Mouse (Mus musculus): ENCODE measurements at regions not wholly inside any gene's neighbourhood (a gene's known extent, or its start where the extent isn't known, plus 50 kb on each side); places are given as distances from the start of the nearest gene placed in this dataset.

GRCm38 (mm10) chr5:43357100-43357680 lies 124.2 kb downstream of the Cpeb2 start:
- dilution Hi-C loops (cut with MboI; ENCODE audit: extremely low pct_ligation_motif_present, extremely low pct_unique_long_range_greater_than_20kb, low sequenced_read_pairs) = no loop called here
- TF ChIP-seq SIN3A (IDR thresholded peaks at IDR 0.05; ENCODE audit: low read length) = no peak
- TF ChIP-seq CHD2 (IDR thresholded peaks at IDR 0.05; ENCODE audit: low read length) = no peak
- TF ChIP-seq MEF2A (IDR thresholded peaks at IDR 0.05; ENCODE audit: borderline replicate concordance, low read depth, low read length) = no peak
- TF ChIP-seq SMC3 (IDR thresholded peaks at IDR 0.05; ENCODE audit: low read depth, low read length) = peak; percentile 80
- no peak for TF ChIP-seq USF2 (conservative IDR thresholded peaks at IDR 0.05; ENCODE audit: low read depth, low read length)
- TF ChIP-seq CHD1 (IDR thresholded peaks at IDR 0.05; ENCODE audit: low read depth, low read length) = no peak
- TF ChIP-seq RCOR1 (conservative IDR thresholded peaks at IDR 0.05; ENCODE audit: low read depth, low read length) = no peak
- TF ChIP-seq ETS1 (conservative IDR thresholded peaks at IDR 0.05; ENCODE audit: low read depth, low read length) = no peak
- no peak for TF ChIP-seq BHLHE40 (IDR thresholded peaks at IDR 0.05; ENCODE audit: low read depth, low read length)
- TF ChIP-seq ZC3H11A (IDR thresholded peaks at IDR 0.05; ENCODE audit: low read depth, low read length) = peak; percentile 43; the same call in 1 of the 2 replicates
- no peak for TF ChIP-seq JUND (conservative IDR thresholded peaks at IDR 0.05; ENCODE audit: low read depth, low read length)
- TF ChIP-seq CTCF (conservative IDR thresholded peaks at IDR 0.05 in 1 of 2, IDR thresholded peaks at IDR 0.05 in 1 of 2; ENCODE audit: low read depth in 2 of 2, low read length in 2 of 2) = peak; percentile 10 to 69; a peak in 2 of 4 replicates
- no peak for TF ChIP-seq E2F4 (IDR thresholded peaks at IDR 0.05; ENCODE audit: insufficient replicate concordance, low read depth, low read length)
- TF ChIP-seq UBTF (IDR thresholded peaks at IDR 0.05; ENCODE audit: low read depth, low read length) = no peak
- TF ChIP-seq USF1 (IDR thresholded peaks at IDR 0.05; ENCODE audit: low read depth, low read length) = no peak
- no peak for TF ChIP-seq POLR2A (IDR thresholded peaks at IDR 0.05; ENCODE audit: low read depth, low read length)
- no peak for TF ChIP-seq NELFE (IDR thresholded peaks at IDR 0.05; ENCODE audit: low read depth, low read length)
- TF ChIP-seq ZMIZ1 (IDR thresholded peaks at IDR 0.05; ENCODE audit: low read depth, low read length) = no peak
- no peak for TF ChIP-seq MAX (IDR thresholded peaks at IDR 0.05; ENCODE audit: low read length)
- TF ChIP-seq GABPA (IDR thresholded peaks at IDR 0.05; ENCODE audit: insufficient replicate concordance, low read depth, low read length) = no peak
- no peak for TF ChIP-seq HCFC1 (IDR thresholded peaks at IDR 0.05; ENCODE audit: low read depth, low read length)
- no peak for TF ChIP-seq ELF1 (IDR thresholded peaks at IDR 0.05; ENCODE audit: low read depth, low read length)
- TF ChIP-seq RAD21 (IDR thresholded peaks at IDR 0.05; ENCODE audit: low read depth, low read length) = peak; percentile 77
- no peak for TF ChIP-seq MAZ (IDR thresholded peaks at IDR 0.05; ENCODE audit: low read depth, low read length)
- no peak for TF ChIP-seq MAFK (IDR thresholded peaks at IDR 0.05; ENCODE audit: insufficient replicate concordance, low read length)
- TF ChIP-seq ZKSCAN1 (IDR thresholded peaks at IDR 0.05; ENCODE audit: borderline replicate concordance, low read depth, low read length) = no peak
- no peak for TF ChIP-seq MYC (IDR thresholded peaks at IDR 0.05; ENCODE audit: low read depth, low read length)

More at GRCm38 (mm10) chr5:43357100-43357680, 124.2 kb downstream of the Cpeb2 start:
- H3K9me3 ChIP-seq (replicated peaks; ENCODE audit: low read length) = no peaks in the 10 kb centered on the region
- H3K4me3 ChIP-seq (replicated peaks in 1 of 3; ENCODE audit: low read depth in 2 of 3, low read length in 2 of 3, poor library complexity in 1 of 3) = no peak overlapping the region
- H3K36me3 ChIP-seq (replicated peaks in 1 of 2; ENCODE audit: control insufficient read depth in 1 of 2, insufficient read depth in 1 of 2, low read length in 1 of 2) = no peaks in the 10 kb centered on the region
- no peaks in the 10 kb centered on the region for H3K79me2 ChIP-seq (replicated peaks; ENCODE audit: control insufficient read depth, extremely low read depth, insufficient read depth, poor library complexity, severe bottlenecking)
- H3K9ac ChIP-seq (ENCODE audit: insufficient read depth, low read depth) = no peak overlapping the region
- H3K27ac ChIP-seq (ENCODE audit: insufficient read depth, low read depth) = no peak overlapping the region
- in situ Hi-C loops (cut with MboI; ENCODE audit: low pct_ligation_motif_present, low pct_unique_long_range_greater_than_20kb, low sequenced_read_pairs) = loop anchor here (25.0 kb wide), 3 partner anchors 120 to 1470 kb away; partner anchors contain the start of gene Cpeb2
- peaks cover 8 to 18% of the 10 kb centered on the region in 2 experiments for H3K4me1 ChIP-seq (ENCODE audit: control insufficient read depth in 1 of 2, insufficient read depth in 2 of 2)
- no peak overlapping the region for H3K4me2 ChIP-seq (ENCODE audit: insufficient read depth, low read depth, poor library complexity, severe bottlenecking)
- peak; percentile 27 for DNase-seq (ENCODE audit: extremely low read depth)
- no peaks in the 10 kb centered on the region for H3K27me3 ChIP-seq (replicated peaks)
